Mouse (Mus musculus): ENCODE measurements around the gene Orc2. TPM values are rescaled to one million over a fixed set of nuclear protein-coding genes. Genes with fewer than 3 reads are reported as not detected.

Orc2 gene
- polyA plus RNA-seq, 1 experiment from 2014 or later = 20.5 TPM

DNA sequence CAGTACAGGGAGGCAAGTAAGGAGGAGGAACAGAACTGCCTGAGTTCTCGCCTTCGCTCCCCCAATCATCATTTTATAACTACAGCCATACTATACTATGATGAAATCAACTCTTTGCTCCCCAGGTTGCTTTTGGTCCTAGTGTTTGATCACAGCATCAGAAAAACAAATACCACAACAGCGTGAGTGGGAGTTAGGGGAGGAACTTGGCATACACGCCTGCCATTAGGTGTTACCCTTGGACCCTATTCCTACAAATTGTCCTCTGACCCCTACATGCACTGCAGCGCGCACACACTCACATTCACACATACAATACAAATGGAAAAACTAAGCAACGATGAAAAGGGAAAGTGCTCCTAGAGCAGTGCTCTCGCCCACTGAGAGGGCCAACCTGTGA is 29.2 kb downstream of the Orc2 start:
- Histone ChIP-seq H3K36me3 (ENCODE audit: control insufficient read depth, insufficient read depth, low read length) (peaks cover 51% of the 10 kb centered on the region), H3K27me3 (replicated peaks; ENCODE audit: control insufficient read depth, insufficient read depth, low read length) (no peaks in the 10 kb centered on the region), H3K4me2 (ENCODE audit: low read length) (no peak overlapping the region), H3K4me3 (ENCODE audit: low read length) (no peak overlapping the region), H3K4me1 (ENCODE audit: control insufficient read depth, insufficient read depth, low read depth, low read length) (no peaks in the 10 kb centered on the region), H3K27ac (ENCODE audit: low read depth, low read length) (no peak overlapping the region), H3K9me3 (ENCODE audit: control insufficient read depth, low read length) (no peaks in the 10 kb centered on the region), H3K9ac (ENCODE audit: low read depth, low read length) (no peak overlapping the region)
- no peak for ATAC-seq
- WGBS = 97% methylated on average over 8 of the region's 8 CpGs

DNA sequence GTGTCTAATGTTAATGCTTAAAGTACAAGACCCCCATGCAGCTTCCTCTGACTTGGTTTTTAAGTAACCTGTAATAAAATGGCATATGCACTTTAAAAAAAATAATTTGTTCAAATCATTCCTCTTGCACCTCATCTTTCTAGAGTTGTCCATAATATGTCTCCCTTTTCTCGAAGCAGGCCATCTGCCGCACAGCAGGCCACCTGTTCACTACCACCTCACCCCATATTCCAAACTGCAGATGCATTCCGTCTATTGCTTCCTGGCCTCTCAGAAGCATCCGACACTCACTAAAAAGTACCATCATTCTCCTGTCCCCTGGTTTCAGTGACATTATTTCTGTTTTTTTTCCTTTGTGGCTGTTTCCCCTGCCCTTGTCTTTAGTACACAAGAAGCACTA is 39.3 kb downstream of the Orc2 start:
- H3K27me3 ChIP-seq (replicated peaks; ENCODE audit: control insufficient read depth, insufficient read depth, low read length) = no peaks in the 10 kb centered on the region
- no peak overlapping the region for H3K4me2 ChIP-seq (ENCODE audit: low read length)
- H3K4me3 ChIP-seq (ENCODE audit: low read length) = no peak overlapping the region
- no peak for ATAC-seq
- peaks cover 44% of the 10 kb centered on the region for H3K36me3 ChIP-seq (ENCODE audit: control insufficient read depth, insufficient read depth, low read length)
- H3K4me1 ChIP-seq (ENCODE audit: control insufficient read depth, insufficient read depth, low read depth, low read length) = no peaks in the 10 kb centered on the region
- no peak overlapping the region for H3K27ac ChIP-seq (ENCODE audit: low read depth, low read length)
- H3K9ac ChIP-seq (ENCODE audit: low read depth, low read length) = no peak overlapping the region
- 89% methylated on average over 4 of the region's 4 CpGs for WGBS
- no peaks in the 10 kb centered on the region for H3K9me3 ChIP-seq (ENCODE audit: control insufficient read depth, low read length)

DNA sequence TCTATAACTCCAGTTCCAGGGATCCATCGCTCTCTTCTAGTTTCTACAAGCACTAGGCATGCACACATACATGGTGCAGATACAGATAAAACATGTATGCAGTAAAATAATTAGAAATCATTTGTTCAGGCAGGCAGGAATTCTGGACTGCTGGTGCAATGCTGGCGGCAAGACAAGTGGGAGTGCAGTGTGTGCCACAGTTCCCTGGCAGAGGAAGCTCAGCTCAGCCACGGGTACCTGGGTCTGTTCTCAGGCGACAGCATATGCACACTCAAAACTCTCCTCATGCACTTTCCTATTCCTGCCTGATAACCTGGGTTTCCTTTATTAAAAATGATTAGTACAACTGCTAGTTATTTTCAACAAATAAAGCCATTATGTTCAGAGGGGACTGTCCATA is 39.9 kb downstream of the Orc2 start:
- no peak overlapping the region for H3K9ac ChIP-seq (ENCODE audit: low read depth, low read length)
- WGBS = 93% methylated on average over 4 of the region's 4 CpGs
- no peak for ATAC-seq
- H3K4me3 ChIP-seq (ENCODE audit: low read length) = no peak overlapping the region
- H3K9me3 ChIP-seq (ENCODE audit: control insufficient read depth, low read length) = no peaks in the 10 kb centered on the region
- H3K27me3 ChIP-seq (replicated peaks; ENCODE audit: control insufficient read depth, insufficient read depth, low read length) = no peaks in the 10 kb centered on the region
- no peak overlapping the region for H3K4me2 ChIP-seq (ENCODE audit: low read length)
- H3K4me1 ChIP-seq (ENCODE audit: control insufficient read depth, insufficient read depth, low read depth, low read length) = no peaks in the 10 kb centered on the region
- peaks cover 47% of the 10 kb centered on the region for H3K36me3 ChIP-seq (ENCODE audit: control insufficient read depth, insufficient read depth, low read length)
- H3K27ac ChIP-seq (ENCODE audit: low read depth, low read length) = no peak overlapping the region

DNA sequence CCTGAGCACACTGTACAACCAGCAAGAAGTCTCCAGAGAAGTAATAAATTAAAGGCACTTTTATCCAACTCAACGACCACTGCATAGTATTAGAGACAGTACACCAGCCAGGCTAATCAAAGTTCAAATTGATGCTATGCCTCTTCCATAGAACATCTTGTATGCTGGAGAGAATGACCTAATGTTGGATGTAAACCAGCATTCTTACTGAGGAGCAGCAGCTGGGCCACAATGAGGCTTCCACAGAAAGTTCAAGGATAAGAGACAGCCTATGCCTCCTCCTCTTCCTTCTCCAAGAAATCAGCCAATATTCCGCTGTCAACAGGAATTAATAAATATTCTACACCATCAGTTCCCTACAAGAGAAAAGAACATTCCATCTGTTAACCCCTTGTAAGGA is 41.0 kb downstream of the Orc2 start:
- WGBS = 86% methylated on average over 2 of the region's 2 CpGs
- no peaks in the 10 kb centered on the region for H3K4me1 ChIP-seq (ENCODE audit: control insufficient read depth, insufficient read depth, low read depth, low read length)
- H3K4me2 ChIP-seq (ENCODE audit: low read length) = no peak overlapping the region
- no peak overlapping the region for H3K27ac ChIP-seq (ENCODE audit: low read depth, low read length)
- H3K36me3 ChIP-seq (ENCODE audit: control insufficient read depth, insufficient read depth, low read length) = peaks cover 42% of the 10 kb centered on the region
- no peak for ATAC-seq
- no peaks in the 10 kb centered on the region for H3K27me3 ChIP-seq (replicated peaks; ENCODE audit: control insufficient read depth, insufficient read depth, low read length)
- H3K9ac ChIP-seq (ENCODE audit: low read depth, low read length) = no peak overlapping the region
- H3K4me3 ChIP-seq (ENCODE audit: low read length) = no peak overlapping the region
- no peaks in the 10 kb centered on the region for H3K9me3 ChIP-seq (ENCODE audit: control insufficient read depth, low read length)

DNA sequence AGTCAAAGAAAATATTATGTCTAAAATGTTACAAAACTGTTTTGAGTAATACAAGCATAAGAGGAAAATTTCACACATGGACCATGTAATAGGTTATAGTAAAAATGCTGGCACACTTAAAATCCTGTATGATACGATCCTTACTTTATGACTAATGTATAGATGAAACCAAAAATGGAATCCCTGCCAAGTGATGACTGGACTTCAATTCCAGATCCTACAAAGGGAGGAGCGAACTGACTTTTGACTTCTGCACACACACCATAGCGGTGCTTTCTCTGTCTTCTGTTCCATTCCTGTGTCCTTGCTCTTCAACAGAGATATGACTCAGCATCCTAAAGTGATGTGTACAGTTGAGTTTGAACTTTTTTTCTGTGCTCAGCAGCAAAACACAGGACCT is 44.3 kb downstream of the Orc2 start:
- no peak overlapping the region for H3K27ac ChIP-seq (ENCODE audit: low read depth, low read length)
- no peaks in the 10 kb centered on the region for H3K9me3 ChIP-seq (ENCODE audit: control insufficient read depth, low read length)
- no peak for ATAC-seq
- H3K4me3 ChIP-seq (ENCODE audit: low read length) = no peak overlapping the region
- H3K36me3 ChIP-seq (ENCODE audit: control insufficient read depth, insufficient read depth, low read length) = peaks cover 44% of the 10 kb centered on the region
- H3K4me1 ChIP-seq (ENCODE audit: control insufficient read depth, insufficient read depth, low read depth, low read length) = no peaks in the 10 kb centered on the region
- WGBS = 93% methylated on average over 3 of the region's 3 CpGs
- no peak overlapping the region for H3K4me2 ChIP-seq (ENCODE audit: low read length)
- H3K27me3 ChIP-seq (replicated peaks; ENCODE audit: control insufficient read depth, insufficient read depth, low read length) = no peaks in the 10 kb centered on the region
- H3K9ac ChIP-seq (ENCODE audit: low read depth, low read length) = no peak overlapping the region

DNA sequence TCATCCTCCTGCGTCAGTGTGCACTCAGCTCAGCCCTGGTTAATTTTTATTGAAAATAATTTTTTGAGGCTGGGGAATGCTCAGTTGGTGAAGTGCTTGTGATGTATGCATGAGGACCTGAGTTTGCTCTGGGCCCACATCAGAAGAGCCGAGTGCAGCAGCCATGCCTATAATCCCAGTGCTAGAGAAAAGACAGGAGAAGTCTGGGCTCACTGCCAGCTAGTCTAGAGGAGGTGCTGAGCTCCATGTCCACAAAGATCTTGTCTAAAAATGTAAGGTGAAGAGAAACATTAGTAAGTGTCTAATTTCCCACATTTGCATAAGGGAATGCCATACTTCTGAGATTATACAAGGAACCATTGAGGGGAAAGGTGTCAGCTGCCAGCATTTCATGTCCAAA is 46.0 kb downstream of the Orc2 start:
- H3K4me2 ChIP-seq (ENCODE audit: low read length) = no peak overlapping the region
- no peak overlapping the region for H3K9ac ChIP-seq (ENCODE audit: low read depth, low read length)
- H3K9me3 ChIP-seq (ENCODE audit: control insufficient read depth, low read length) = no peaks in the 10 kb centered on the region
- ATAC-seq = no peak
- no peaks in the 10 kb centered on the region for H3K4me1 ChIP-seq (ENCODE audit: control insufficient read depth, insufficient read depth, low read depth, low read length)
- WGBS = 69% methylated on average over 2 of the region's 2 CpGs
- H3K4me3 ChIP-seq (ENCODE audit: low read length) = no peak overlapping the region
- no peak overlapping the region for H3K27ac ChIP-seq (ENCODE audit: low read depth, low read length)
- H3K27me3 ChIP-seq (replicated peaks; ENCODE audit: control insufficient read depth, insufficient read depth, low read length) = no peaks in the 10 kb centered on the region
- H3K36me3 ChIP-seq (ENCODE audit: control insufficient read depth, insufficient read depth, low read length) = peaks cover 43% of the 10 kb centered on the region

DNA sequence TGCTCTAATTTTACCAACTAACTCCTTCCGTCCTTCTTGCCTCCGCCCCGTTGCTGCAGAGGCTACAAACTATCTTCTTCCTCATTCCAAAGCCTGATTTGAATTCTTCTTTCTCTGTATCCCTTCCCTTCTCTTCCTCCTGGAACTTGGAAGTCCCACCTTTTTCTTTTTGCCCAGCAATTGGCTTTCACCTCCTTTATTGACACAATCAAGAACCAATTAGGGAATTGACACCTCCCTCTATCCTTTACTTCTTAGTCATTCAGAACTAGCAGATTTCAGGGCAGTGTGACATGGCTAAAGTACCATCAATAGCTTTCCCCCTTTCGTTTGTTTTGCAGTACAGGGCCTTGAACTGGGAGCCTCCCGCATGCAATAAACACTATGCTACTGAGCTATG is 46.7 kb downstream of the Orc2 start:
- Histone ChIP-seq H3K9ac (ENCODE audit: low read depth, low read length) (no peak overlapping the region), H3K27me3 (replicated peaks; ENCODE audit: control insufficient read depth, insufficient read depth, low read length) (no peaks in the 10 kb centered on the region), H3K9me3 (ENCODE audit: control insufficient read depth, low read length) (no peaks in the 10 kb centered on the region), H3K4me2 (ENCODE audit: low read length) (no peak overlapping the region), H3K27ac (ENCODE audit: low read depth, low read length) (no peak overlapping the region), H3K4me3 (ENCODE audit: low read length) (no peak overlapping the region), H3K36me3 (ENCODE audit: control insufficient read depth, insufficient read depth, low read length) (peaks cover 40% of the 10 kb centered on the region), H3K4me1 (ENCODE audit: control insufficient read depth, insufficient read depth, low read depth, low read length) (no peaks in the 10 kb centered on the region)
- 95% methylated on average over 5 of the region's 5 CpGs for WGBS
- no peak for ATAC-seq

DNA sequence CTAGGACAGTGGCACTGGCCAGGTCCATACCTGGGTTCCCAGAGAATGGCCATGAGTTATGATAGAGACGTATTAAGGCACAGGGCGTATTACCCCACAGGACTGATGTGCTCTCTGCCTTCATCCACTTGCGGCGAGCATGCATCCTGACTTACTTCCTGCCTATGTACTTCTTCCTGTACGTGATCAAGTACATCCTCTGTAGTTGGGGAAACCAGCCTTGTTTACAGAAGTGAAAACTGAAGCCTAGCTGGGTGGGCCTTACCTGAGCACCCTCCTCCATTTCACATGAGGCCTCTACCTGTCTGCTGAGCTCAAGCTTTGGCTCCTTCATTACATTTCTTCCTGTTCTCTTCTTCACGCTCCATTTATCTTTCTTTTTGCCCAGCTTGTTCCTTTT is 50.6 kb downstream of the Orc2 start:
- no peak overlapping the region for H3K4me2 ChIP-seq (ENCODE audit: low read length)
- 97% methylated on average over 6 of the region's 6 CpGs for WGBS
- no peak overlapping the region for H3K4me3 ChIP-seq (ENCODE audit: low read length)
- H3K9ac ChIP-seq (ENCODE audit: low read depth, low read length) = no peak overlapping the region
- H3K36me3 ChIP-seq (ENCODE audit: control insufficient read depth, insufficient read depth, low read length) = peaks cover 38% of the 10 kb centered on the region
- no peaks in the 10 kb centered on the region for H3K9me3 ChIP-seq (ENCODE audit: control insufficient read depth, low read length)
- no peaks in the 10 kb centered on the region for H3K4me1 ChIP-seq (ENCODE audit: control insufficient read depth, insufficient read depth, low read depth, low read length)
- no peak overlapping the region for H3K27ac ChIP-seq (ENCODE audit: low read depth, low read length)
- no peak for ATAC-seq
- no peaks in the 10 kb centered on the region for H3K27me3 ChIP-seq (replicated peaks; ENCODE audit: control insufficient read depth, insufficient read depth, low read length)

DNA sequence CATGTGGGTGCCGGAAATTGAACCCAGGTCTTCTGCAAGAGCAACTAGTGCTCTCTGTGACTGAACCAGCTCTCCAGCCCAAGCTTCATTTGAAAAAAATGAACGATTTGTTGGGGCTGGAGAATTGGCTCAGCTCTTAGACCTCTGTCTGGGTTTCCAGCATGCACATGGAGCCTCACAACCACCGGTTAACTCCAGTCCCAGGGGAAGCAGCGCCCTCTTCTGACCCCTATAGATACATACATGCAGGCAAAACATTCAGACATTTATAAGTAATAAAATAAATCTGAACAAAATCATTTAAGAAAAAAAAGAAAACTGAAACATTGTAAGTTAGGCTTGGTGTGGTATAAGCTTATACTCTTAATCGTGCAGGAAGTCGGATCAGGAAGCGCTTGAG is 56.5 kb downstream of the Orc2 start:
- H3K4me1 ChIP-seq (ENCODE audit: control insufficient read depth, insufficient read depth, low read depth, low read length) = peaks cover 16% of the 10 kb centered on the region
- no peak overlapping the region for H3K27ac ChIP-seq (ENCODE audit: low read depth, low read length)
- H3K27me3 ChIP-seq (replicated peaks; ENCODE audit: control insufficient read depth, insufficient read depth, low read length) = no peaks in the 10 kb centered on the region
- no peak overlapping the region for H3K4me2 ChIP-seq (ENCODE audit: low read length)
- no peak overlapping the region for H3K4me3 ChIP-seq (ENCODE audit: low read length)
- no peak for ATAC-seq
- no peak overlapping the region for H3K9ac ChIP-seq (ENCODE audit: low read depth, low read length)
- H3K9me3 ChIP-seq (ENCODE audit: control insufficient read depth, low read length) = no peaks in the 10 kb centered on the region
- H3K36me3 ChIP-seq (ENCODE audit: control insufficient read depth, insufficient read depth, low read length) = peaks cover 17% of the 10 kb centered on the region
- WGBS = 89% methylated on average over 7 of the region's 7 CpGs

DNA sequence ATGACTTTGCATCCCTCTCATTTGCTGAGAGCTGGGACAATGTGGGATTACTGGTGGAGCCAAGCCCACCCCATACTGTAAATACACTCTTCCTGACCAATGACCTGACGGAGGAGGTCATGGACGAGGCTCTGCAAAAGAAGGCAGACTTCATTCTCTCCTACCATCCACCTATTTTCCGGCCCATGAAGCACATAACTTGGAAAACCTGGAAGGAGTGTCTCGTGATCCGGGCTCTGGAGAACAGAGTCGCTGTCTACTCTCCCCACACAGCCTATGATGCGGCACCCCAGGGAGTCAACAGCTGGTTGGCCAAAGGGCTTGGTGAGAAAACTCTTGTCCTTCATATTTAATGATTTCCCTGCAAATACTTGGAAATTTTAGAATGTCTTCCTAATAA is 57.1 kb downstream of the Orc2 start:
- H3K27ac ChIP-seq (ENCODE audit: low read depth, low read length) = no peak overlapping the region
- H3K4me1 ChIP-seq (ENCODE audit: control insufficient read depth, insufficient read depth, low read depth, low read length) = peaks cover 16% of the 10 kb centered on the region
- ATAC-seq = no peak
- H3K4me2 ChIP-seq (ENCODE audit: low read length) = no peak overlapping the region
- H3K36me3 ChIP-seq (ENCODE audit: control insufficient read depth, insufficient read depth, low read length) = peaks cover 17% of the 10 kb centered on the region
- no peak overlapping the region for H3K4me3 ChIP-seq (ENCODE audit: low read length)
- H3K9ac ChIP-seq (ENCODE audit: low read depth, low read length) = no peak overlapping the region
- 93% methylated on average over 7 of the region's 7 CpGs for WGBS
- no peaks in the 10 kb centered on the region for H3K27me3 ChIP-seq (replicated peaks; ENCODE audit: control insufficient read depth, insufficient read depth, low read length)
- no peaks in the 10 kb centered on the region for H3K9me3 ChIP-seq (ENCODE audit: control insufficient read depth, low read length)
